Mouse (Mus musculus) ES-E14 (cell line): ENCODE data around the gene Fkrp. TPM values are rescaled to one million over a fixed set of nuclear protein-coding genes. Genes with fewer than 3 reads are reported as not detected.
A peak's percentile ranks its signal among the peaks of the same experiment; 100 is the strongest.

Source experiments
- DNase-seq: peaks from one replicate; pipeline ENCODE4 v3.0.0-alpha.2; 2013; ENCODE audit warnings: low read depth, low spot score
- H3K27ac ChIP-seq: 2 replicates; pipeline ENCODE4 v1.5.1; 2012; ENCODE audit warnings: low read depth, mild to moderate bottlenecking, low read length, moderate library complexity, mixed read lengths; ENCODE audit not compliant: poor library complexity, insufficient read depth, severe bottlenecking
- H3K36me3 ChIP-seq: 2 replicates; pipeline ENCODE4 v1.6.1; 2012; ENCODE audit warnings: mild to moderate bottlenecking, low read length, moderate library complexity, mixed read lengths; ENCODE audit not compliant: control insufficient read depth, poor library complexity, insufficient read depth, severe bottlenecking
- H3K4me1 ChIP-seq, 2 experiments: fragments of 150-350 bp in 1 of 2; sonication (generic) in 1 of 2; 2 replicates each; pipeline ENCODE4 v1.6.1; 2012; ENCODE audit warnings: low read length in 2 of 2, mild to moderate bottlenecking in 1 of 2, mixed read lengths in 1 of 2; ENCODE audit not compliant: control insufficient read depth in 2 of 2, insufficient read depth in 2 of 2, poor library complexity in 1 of 2
- H3K4me3 ChIP-seq, 2 experiments: fragments of 150-350 bp in 1 of 2; sonication (generic) in 1 of 2; 2 replicates each; pipeline ENCODE4 v1.5.1; 2012; ENCODE audit warnings: low read length in 2 of 2, low read depth in 1 of 2, mild to moderate bottlenecking in 1 of 2, mixed read lengths in 1 of 2; ENCODE audit not compliant: insufficient read depth in 1 of 2, poor library complexity in 1 of 2, severe bottlenecking in 1 of 2
- H3K9ac ChIP-seq: 2 replicates; pipeline ENCODE4 v1.6.1; 2012; ENCODE audit warnings: low read depth, mild to moderate bottlenecking, low read length, mixed read lengths; ENCODE audit not compliant: poor library complexity, insufficient read depth, severe bottlenecking
- H3K9me3 ChIP-seq: fragments of 150-350 bp; sonication (generic); 2 replicates; pipeline ENCODE4 v1.6.1; 2012; ENCODE audit warnings: low read depth, mild to moderate bottlenecking, low read length; ENCODE audit not compliant: control insufficient read depth, insufficient read depth
- CHD2 ChIP-seq: IDR thresholded peaks from 2 replicates; pipeline ENCODE4 v1.6.1; 2014; ENCODE audit warnings: mild to moderate bottlenecking, low read depth, low read length, inconsistent platforms
- HCFC1 ChIP-seq: IDR thresholded peaks from 2 replicates; pipeline ENCODE4 v1.6.1; 2012; ENCODE audit warnings: low read length, inconsistent platforms, borderline replicate concordance; ENCODE audit not compliant: insufficient read depth
- MAFK ChIP-seq: IDR thresholded peaks from 2 replicates; pipeline ENCODE4 v1.6.1; 2014; ENCODE audit warnings: mild to moderate bottlenecking, low read depth, low read length, inconsistent platforms; ENCODE audit not compliant: insufficient read depth
- ZC3H11A ChIP-seq: IDR thresholded peaks from 2 replicates; pipeline ENCODE4 v1.6.1; 2012; ENCODE audit warnings: low read depth, mild to moderate bottlenecking, inconsistent platforms, low read length, borderline replicate concordance
- ZNF384 ChIP-seq: IDR thresholded peaks from 2 replicates; pipeline ENCODE4 v1.6.1; 2012; ENCODE audit warnings: low read depth, low read length, inconsistent platforms
- in situ Hi-C, 2 experiments: fragments of 600-800 bp; cut with MboI; formaldehyde crosslinking; loops; one replicate each; pipeline ENCODE4 v1.15.1; 2025; ENCODE audit warnings: low sequenced_read_pairs in 2 of 2, inconsistent platforms in 1 of 2; ENCODE audit not compliant: unreplicated experiment in 2 of 2
- total RNA-seq: library from RNA; depleted of rRNA; stranded (reverse); fragments of 300-350 nt; gene quantifications from 2 replicates; pipeline ENCODE4 v1.2.3, GENCODE M21; 2012

The Fkrp gene
- total RNA-seq, 1 experiment = 12.8 TPM

DNA sequence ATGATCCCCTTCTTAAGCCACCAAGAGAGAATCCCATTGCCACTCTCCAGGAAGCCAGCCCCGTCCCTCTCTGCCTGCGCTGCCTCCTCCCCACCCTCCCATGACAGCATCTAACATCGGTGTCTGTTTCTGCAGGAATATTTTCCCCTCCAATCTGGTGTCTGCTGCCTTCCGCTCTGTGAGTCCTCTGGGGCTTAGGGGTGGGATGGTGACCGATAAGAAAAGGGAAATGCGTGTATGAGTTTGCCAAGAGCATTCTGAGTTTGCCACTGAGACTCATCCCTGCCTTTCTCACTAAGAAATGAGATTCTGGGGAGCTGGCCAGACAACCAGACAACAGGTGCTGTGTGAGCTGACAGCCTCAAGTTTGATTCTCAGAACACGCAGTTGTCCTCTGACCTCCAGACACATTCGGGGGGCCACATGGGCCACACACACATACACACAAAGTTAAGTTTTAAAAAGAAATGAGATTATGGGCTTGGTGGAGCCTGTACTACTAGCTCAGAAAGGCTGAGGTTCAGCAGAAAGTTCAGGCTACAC is 30.9 kb downstream of the Fkrp start:
- H3K9ac ChIP-seq = no peak overlapping the region
- no peak for DNase-seq
- in situ Hi-C loops = no loop called here
- H3K4me1 ChIP-seq = peaks cover 0 to 9% of the 10 kb centered on the region in 2 experiments; a peak in 2 of 4 replicates
- no peak overlapping the region for H3K4me3 ChIP-seq
- peaks cover 45% of the 10 kb centered on the region for H3K36me3 ChIP-seq
- TF ChIP-seq CHD2 (no peak), ZC3H11A (no peak), MAFK (no peak), ZNF384 (no peak), HCFC1 (no peak)
- no peaks in the 10 kb centered on the region for H3K9me3 ChIP-seq
- no peak overlapping the region for H3K27ac ChIP-seq

- peak overlapping the region; percentile 90 to 97 for H3K4me3 ChIP-seq
- no peak for DNase-seq
- peaks cover 0 to 11% of the 10 kb centered on the region in 2 experiments; a peak in 3 of 4 replicates for H3K4me1 ChIP-seq
- no peaks in the 10 kb centered on the region for H3K9me3 ChIP-seq
- in situ Hi-C loops = no loop called here
- peaks cover 38% of the 10 kb centered on the region for H3K36me3 ChIP-seq
- H3K27ac ChIP-seq = peak overlapping the region; percentile 85; the same call in 1 of the 2 replicates
- peak overlapping the region; percentile 86 for H3K9ac ChIP-seq
- TF ChIP-seq MAFK = no peak
- TF ChIP-seq HCFC1 = no peak
- TF ChIP-seq ZC3H11A = no peak
- no peak for TF ChIP-seq CHD2
- TF ChIP-seq ZNF384 = no peak
Measured at GRCm38 (mm10) chr7:16784498-16784976, 32.0 kb downstream of the Fkrp start.

- Histone ChIP-seq H3K36me3 (peaks cover 34% of the 10 kb centered on the region), H3K4me1 (peaks cover 2 to 13% of the 10 kb centered on the region in 2 experiments; a peak in 3 of 4 replicates), H3K9me3 (no peaks in the 10 kb centered on the region), H3K9ac (peak overlapping the region; percentile 86), H3K4me3 (peak overlapping the region; percentile 90 to 97), H3K27ac (0 out of 2 replicates have a peak overlapping the region, but pooled peaks have one; percentile 3)
- no peak for DNase-seq
- TF ChIP-seq MAFK (no peak), CHD2 (no peak), HCFC1 (no peak), ZC3H11A (no peak), ZNF384 (no peak)
- in situ Hi-C loops = no loop called here
Measured at GRCm38 (mm10) chr7:16783758-16784415, 32.6 kb downstream of the Fkrp start.

DNA sequence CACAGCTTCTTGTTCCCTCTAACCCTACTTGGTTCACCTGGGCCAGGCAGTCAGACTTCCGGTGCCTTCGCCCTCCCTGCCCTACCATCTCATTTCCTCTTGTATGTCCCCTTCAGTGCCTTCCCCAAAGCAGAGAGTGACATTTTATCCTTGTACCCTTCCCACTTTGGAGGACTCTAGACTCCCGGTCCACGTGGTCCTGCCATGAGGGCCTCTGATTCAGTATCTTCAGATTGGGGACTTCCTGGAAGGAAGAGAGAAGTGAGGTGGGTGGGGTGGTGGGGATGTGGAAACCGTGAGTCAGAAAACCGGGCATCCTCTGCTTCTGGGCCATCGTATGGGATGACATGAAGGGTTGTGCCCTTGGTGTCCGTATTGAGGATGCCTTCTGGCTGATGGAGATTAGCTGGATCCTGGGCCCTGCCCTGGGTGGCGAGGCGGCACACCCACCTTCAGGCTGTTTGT is 33.3 kb downstream of the Fkrp start:
- Histone ChIP-seq H3K4me3 (peak overlapping the region; percentile 90 to 97), H3K9ac (peak overlapping the region; percentile 86), H3K4me1 (peaks cover 2 to 13% of the 10 kb centered on the region in 2 experiments; a peak in 3 of 4 replicates), H3K36me3 (peaks cover 33% of the 10 kb centered on the region), H3K9me3 (no peaks in the 10 kb centered on the region), H3K27ac (0 out of 2 replicates have a peak overlapping the region, but pooled peaks have one; percentile 3)
- in situ Hi-C loops = no loop called here
- DNase-seq = no peak
- TF ChIP-seq ZC3H11A (no peak), MAFK (no peak), CHD2 (no peak), ZNF384 (no peak)
